Mouse (Mus musculus): ENCODE measurements around the gene Dlg5. TPM values are rescaled to one million over a fixed set of nuclear protein-coding genes. Genes with fewer than 3 reads are reported as not detected.

The Dlg5 gene
- total and polyA plus RNA-seq, 2 experiments from 2014 or later, result 14.1 to 70.6 TPM

- H3K27me3 ChIP-seq (ENCODE audit: insufficient read depth, low read length), result no peaks in the 10 kb centered on the region
- H3K36me3 ChIP-seq (ENCODE audit: insufficient read depth), result peaks cover 16% of the 10 kb centered on the region
- H3K9ac ChIP-seq, result no peak overlapping the region
- H3K4me2 ChIP-seq (ENCODE audit: low read depth), result no peak overlapping the region
- no peaks in the 10 kb centered on the region for H3K9me3 ChIP-seq (ENCODE audit: low read length)
- 74% methylated on average over 6 of the region's 6 CpGs for WGBS
- no peak for TF ChIP-seq CTCF (IDR thresholded peaks at IDR 0.05; ENCODE audit: low read depth)
- ATAC-seq (no peak), DNase-seq (no peak)
- H3K4me1 ChIP-seq (ENCODE audit: insufficient read depth), result no peaks in the 10 kb centered on the region
- no peak overlapping the region for H3K27ac ChIP-seq (ENCODE audit: low read depth, low read length)
- H3K4me3 ChIP-seq (ENCODE audit: low read depth, low read length), result no peak overlapping the region
Observed at GRCm38 (mm10) chr14:24179466-24179991, 66.2 kb downstream of the Dlg5 start.

DNA sequence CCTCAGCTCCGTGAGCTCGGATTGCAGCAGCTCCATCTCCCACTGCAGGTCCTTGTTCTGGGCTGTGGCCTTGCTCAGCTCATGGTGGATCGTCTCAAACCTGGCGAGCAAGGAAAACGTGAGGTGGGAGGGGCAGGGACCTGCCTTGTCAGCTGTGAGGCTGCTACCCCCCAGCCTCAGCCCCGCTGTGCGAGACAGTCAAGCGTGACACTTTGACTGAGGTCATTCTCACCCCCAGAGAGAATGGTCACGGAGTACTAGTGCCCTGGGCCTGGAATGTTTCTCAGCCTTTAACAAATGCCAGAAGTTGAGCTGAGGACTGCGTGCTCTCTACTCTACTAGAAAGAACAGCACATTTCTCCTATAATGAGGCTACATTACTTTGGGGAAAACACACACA lies 69.1 kb downstream of the Dlg5 start:
- peaks cover 16% of the 10 kb centered on the region for H3K36me3 ChIP-seq (ENCODE audit: insufficient read depth)
- no peaks in the 10 kb centered on the region for H3K27me3 ChIP-seq (ENCODE audit: insufficient read depth, low read length)
- DNase-seq (no peak), ATAC-seq (no peak)
- H3K27ac ChIP-seq (ENCODE audit: low read depth, low read length), result no peak overlapping the region
- TF ChIP-seq CTCF (IDR thresholded peaks at IDR 0.05; ENCODE audit: low read depth), result no peak
- WGBS, result 81% methylated on average over 10 of the region's 10 CpGs
- H3K9ac ChIP-seq, result no peak overlapping the region
- H3K4me1 ChIP-seq (ENCODE audit: insufficient read depth), result peaks cover 4% of the 10 kb centered on the region; the same call in 1 of the 2 replicates
- no peaks in the 10 kb centered on the region for H3K9me3 ChIP-seq (ENCODE audit: low read length)
- H3K4me2 ChIP-seq (ENCODE audit: low read depth), result no peak overlapping the region
- no peak overlapping the region for H3K4me3 ChIP-seq (ENCODE audit: low read depth, low read length)

- H3K4me1 ChIP-seq (ENCODE audit: insufficient read depth), result peaks cover 8% of the 10 kb centered on the region; the same call in 1 of the 2 replicates
- no peak overlapping the region for H3K4me2 ChIP-seq (ENCODE audit: low read depth)
- H3K9me3 ChIP-seq (ENCODE audit: low read length), result no peaks in the 10 kb centered on the region
- H3K27me3 ChIP-seq (ENCODE audit: insufficient read depth, low read length), result no peaks in the 10 kb centered on the region
- ATAC-seq, result no peak
- H3K36me3 ChIP-seq (ENCODE audit: insufficient read depth), result peaks cover 35% of the 10 kb centered on the region
- no peak for TF ChIP-seq CTCF (IDR thresholded peaks at IDR 0.05; ENCODE audit: low read depth)
- no peak overlapping the region for H3K9ac ChIP-seq
- DNase-seq, result no peak
- WGBS, result 55% methylated on average over 6 of the region's 6 CpGs
- H3K4me3 ChIP-seq (ENCODE audit: low read depth, low read length), result no peak overlapping the region
- H3K27ac ChIP-seq (ENCODE audit: low read depth, low read length), result no peak overlapping the region
Observed at GRCm38 (mm10) chr14:24173326-24173725, 72.4 kb downstream of the Dlg5 start.

- Histone ChIP-seq H3K36me3 (ENCODE audit: insufficient read depth) (peaks cover 35% of the 10 kb centered on the region), H3K4me2 (ENCODE audit: low read depth) (no peak overlapping the region), H3K9ac (no peak overlapping the region), H3K27ac (ENCODE audit: low read depth, low read length) (peak overlapping the region; percentile 54), H3K9me3 (ENCODE audit: low read length) (no peaks in the 10 kb centered on the region), H3K4me3 (ENCODE audit: low read depth, low read length) (no peak overlapping the region), H3K4me1 (ENCODE audit: insufficient read depth) (peaks cover 8% of the 10 kb centered on the region; the same call in 1 of the 2 replicates), H3K27me3 (ENCODE audit: insufficient read depth, low read length) (no peaks in the 10 kb centered on the region)
- peak; percentile 55; the same call in 1 of the 2 replicates for ATAC-seq
- DNase-seq, result peak; percentile 50
- WGBS, result 51% methylated on average over 13 of the region's 13 CpGs
- no peak for TF ChIP-seq CTCF (IDR thresholded peaks at IDR 0.05; ENCODE audit: low read depth)
Observed at GRCm38 (mm10) chr14:24171639-24172311, 73.9 kb downstream of the Dlg5 start.

GRCm38 (mm10) chr14:24166046-24166445 lies 79.7 kb downstream of the Dlg5 start:
- ATAC-seq, result no peak
- Histone ChIP-seq H3K4me3 (ENCODE audit: low read depth, low read length) (no peak overlapping the region), H3K27me3 (ENCODE audit: insufficient read depth, low read length) (no peaks in the 10 kb centered on the region), H3K36me3 (ENCODE audit: insufficient read depth) (peaks cover 53% of the 10 kb centered on the region), H3K9ac (no peak overlapping the region), H3K9me3 (ENCODE audit: low read length) (no peaks in the 10 kb centered on the region), H3K4me1 (ENCODE audit: insufficient read depth) (no peaks in the 10 kb centered on the region), H3K4me2 (ENCODE audit: low read depth) (no peak overlapping the region), H3K27ac (ENCODE audit: low read depth, low read length) (no peak overlapping the region)
- no peak for DNase-seq
- TF ChIP-seq CTCF (IDR thresholded peaks at IDR 0.05; ENCODE audit: low read depth), result no peak
- 94% methylated on average over 8 of the region's 8 CpGs for WGBS

DNA sequence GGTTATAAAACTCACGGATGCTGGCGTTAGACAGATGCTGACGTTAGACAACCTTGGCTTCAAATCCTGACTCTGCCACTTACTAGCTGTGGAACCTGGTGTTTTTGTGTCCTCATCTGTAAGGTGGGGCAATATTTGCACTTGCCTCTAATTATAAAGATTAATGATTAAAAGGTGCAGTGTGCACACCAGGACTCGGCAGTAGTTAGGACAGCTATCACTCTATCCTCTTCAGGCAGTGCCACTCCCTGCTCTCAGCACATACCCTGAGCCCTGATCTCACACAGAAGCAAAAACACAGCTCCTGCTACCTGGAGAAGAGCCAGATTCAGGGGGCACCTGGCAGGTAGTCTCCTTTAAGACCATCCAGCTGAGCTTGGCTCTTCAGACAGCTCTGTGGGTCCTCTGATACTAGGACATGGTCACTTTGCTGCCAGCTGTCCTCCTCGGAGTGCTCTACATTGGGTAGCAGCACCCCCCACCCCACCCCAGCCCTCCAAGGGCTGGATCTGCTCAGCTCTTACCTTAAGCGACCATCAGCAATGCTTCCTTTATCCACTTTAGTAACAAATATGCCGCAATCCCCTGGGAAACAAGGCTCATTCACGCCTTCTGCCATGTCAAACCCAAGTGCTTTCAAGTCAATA lies 80.9 kb downstream of the Dlg5 start:
- Histone ChIP-seq H3K27me3 (ENCODE audit: insufficient read depth, low read length) (no peaks in the 10 kb centered on the region), H3K4me1 (ENCODE audit: insufficient read depth) (no peaks in the 10 kb centered on the region), H3K9me3 (ENCODE audit: low read length) (no peaks in the 10 kb centered on the region), H3K27ac (ENCODE audit: low read depth, low read length) (no peak overlapping the region), H3K36me3 (ENCODE audit: insufficient read depth) (peaks cover 56% of the 10 kb centered on the region), H3K4me3 (ENCODE audit: low read depth, low read length) (no peak overlapping the region), H3K9ac (no peak overlapping the region), H3K4me2 (ENCODE audit: low read depth) (no peak overlapping the region)
- ATAC-seq, result no peak
- TF ChIP-seq CTCF (IDR thresholded peaks at IDR 0.05; ENCODE audit: low read depth), result no peak
- DNase-seq, result no peak
- 92% methylated on average over 8 of the region's 8 CpGs for whole genome bisulfite sequencing

DNA sequence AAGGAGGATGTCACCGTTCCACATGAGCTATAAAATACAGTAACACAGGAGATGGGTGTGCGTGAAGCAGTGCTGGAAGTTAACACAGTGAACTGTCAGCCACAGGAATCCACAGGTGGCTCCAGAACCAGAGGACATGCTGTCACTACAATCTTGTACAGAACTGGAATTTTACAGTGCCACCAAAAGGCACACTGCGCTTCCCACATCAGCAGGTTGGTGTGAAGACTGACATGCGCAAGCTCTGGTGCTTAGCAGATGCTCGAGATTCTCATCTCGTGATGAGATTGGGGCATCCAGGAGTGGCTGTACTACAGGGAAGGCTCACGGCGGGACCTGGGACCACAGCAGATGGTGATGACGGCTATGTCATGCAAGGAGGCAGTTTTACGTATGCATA lies 82.9 kb downstream of the Dlg5 start:
- no peak overlapping the region for H3K4me2 ChIP-seq (ENCODE audit: low read depth)
- no peak for ATAC-seq
- no peak overlapping the region for H3K27ac ChIP-seq (ENCODE audit: low read depth, low read length)
- H3K9me3 ChIP-seq (ENCODE audit: low read length), result no peaks in the 10 kb centered on the region
- H3K4me3 ChIP-seq (ENCODE audit: low read depth, low read length), result no peak overlapping the region
- H3K9ac ChIP-seq, result no peak overlapping the region
- no peaks in the 10 kb centered on the region for H3K27me3 ChIP-seq (ENCODE audit: insufficient read depth, low read length)
- H3K36me3 ChIP-seq (ENCODE audit: insufficient read depth), result peaks cover 57% of the 10 kb centered on the region
- no peak for TF ChIP-seq CTCF (IDR thresholded peaks at IDR 0.05; ENCODE audit: low read depth)
- DNase-seq, result no peak
- WGBS, result 93% methylated on average over 10 of the region's 10 CpGs
- H3K4me1 ChIP-seq (ENCODE audit: insufficient read depth), result no peaks in the 10 kb centered on the region
